Mouse (Mus musculus): Measurements from ENCODE around the gene Errfi1. TPM values are rescaled to one million over a fixed set of nuclear protein-coding genes. Genes with fewer than 3 reads are reported as not detected.

Gene Errfi1
- polyA plus RNA-seq, 1 experiment from 2014 or later, result 24.3 TPM

DNA sequence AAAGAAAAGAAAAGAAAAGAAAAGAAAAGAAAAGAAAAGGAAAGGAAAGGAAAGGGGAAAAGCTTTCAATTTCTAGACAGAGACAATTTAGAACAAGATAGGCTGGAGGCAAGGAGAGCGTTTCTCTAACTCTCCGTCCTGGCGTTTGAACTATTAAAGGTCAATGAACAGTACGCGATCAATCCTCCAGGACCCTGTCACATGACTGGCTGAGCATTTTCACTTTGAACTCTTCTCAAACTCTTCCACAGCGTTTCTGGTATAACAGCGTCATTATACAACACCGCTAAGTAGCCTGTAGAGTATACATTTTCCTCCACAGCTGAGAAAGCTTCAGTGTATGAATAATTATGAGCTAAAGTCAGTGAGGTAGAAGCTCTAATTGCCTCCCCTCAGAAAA is 1.7 kb upstream of the Errfi1 start:
- H3K27me3 ChIP-seq, result no peaks in the 10 kb centered on the region
- H3K9ac ChIP-seq, result no peak overlapping the region
- H3K4me2 ChIP-seq (replicated peaks), result no peak overlapping the region
- no peak for ATAC-seq (ENCODE audit: low FRiP score, low read depth)
- H3K4me1 ChIP-seq, result peaks cover 30% of the 10 kb centered on the region
- H3K27ac ChIP-seq, result no peak overlapping the region
- no peak overlapping the region for H3K4me3 ChIP-seq
- 67% methylated on average over 8 of the region's 8 CpGs for WGBS
- H3K36me3 ChIP-seq, result no peaks in the 10 kb centered on the region
- no peaks in the 10 kb centered on the region for H3K9me3 ChIP-seq

- 74% methylated on average over 4 of the region's 4 CpGs for WGBS
- H3K9me3 ChIP-seq, result no peaks in the 10 kb centered on the region
- H3K9ac ChIP-seq, result no peak overlapping the region
- H3K4me3 ChIP-seq, result no peak overlapping the region
- no peaks in the 10 kb centered on the region for H3K36me3 ChIP-seq
- ATAC-seq (ENCODE audit: low FRiP score, low read depth), result no peak
- H3K4me1 ChIP-seq, result peaks cover 32% of the 10 kb centered on the region
- no peak overlapping the region for H3K27ac ChIP-seq
- no peak overlapping the region for H3K4me2 ChIP-seq (replicated peaks)
- H3K27me3 ChIP-seq, result no peaks in the 10 kb centered on the region
Observed at GRCm38 (mm10) chr4:150852479-150852878, 1.2 kb upstream of the Errfi1 start.

- Histone ChIP-seq H3K9ac (peak overlapping the region; percentile 95), H3K4me1 (peaks cover 28% of the 10 kb centered on the region), H3K4me3 (peak overlapping the region; percentile 80), H3K36me3 (no peaks in the 10 kb centered on the region), H3K27ac (peak overlapping the region; percentile 98), H3K27me3 (no peaks in the 10 kb centered on the region), H3K9me3 (no peaks in the 10 kb centered on the region), H3K4me2 (replicated peaks) (peak overlapping the region; percentile 69)
- peak; percentile 96 for ATAC-seq (ENCODE audit: low FRiP score, low read depth)
- under 1% methylated on average over 47 of the region's 59 CpGs for WGBS
Observed at GRCm38 (mm10) chr4:150854839-150855246, 1.1 kb downstream of the Errfi1 start.

GRCm38 (mm10) chr4:150855346-150855745 is 1.6 kb downstream of the Errfi1 start:
- Histone ChIP-seq H3K27ac (peak overlapping the region; percentile 98), H3K9ac (peak overlapping the region; percentile 95), H3K4me2 (replicated peaks) (peak overlapping the region; percentile 69), H3K4me3 (peak overlapping the region; percentile 80), H3K27me3 (no peaks in the 10 kb centered on the region), H3K9me3 (no peaks in the 10 kb centered on the region), H3K4me1 (peaks cover 32% of the 10 kb centered on the region), H3K36me3 (no peaks in the 10 kb centered on the region)
- WGBS, result 0% methylated on average over 21 of the region's 43 CpGs
- peak; percentile 58; the same call in 1 of the 2 replicates for ATAC-seq (ENCODE audit: low FRiP score, low read depth)

DNA sequence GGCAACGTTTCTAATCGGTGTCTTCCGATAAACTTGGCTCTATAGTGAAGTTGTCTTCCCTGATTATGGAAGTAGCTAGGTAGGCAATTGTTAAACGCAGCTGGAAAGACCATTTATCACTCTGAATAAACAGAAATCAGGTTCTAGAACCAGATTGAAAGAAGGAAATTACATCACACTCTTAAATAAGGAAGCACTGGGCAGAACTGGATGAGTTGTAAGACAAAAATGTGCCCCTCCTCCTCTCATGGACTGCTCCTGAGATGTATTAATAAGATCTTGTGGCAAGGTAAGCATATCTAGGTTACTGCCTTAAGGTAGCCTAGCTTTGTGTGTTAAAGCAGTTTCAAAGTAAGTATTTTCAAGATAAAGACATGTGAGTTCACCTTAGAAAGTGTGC is 6.8 kb downstream of the Errfi1 start:
- H3K9me3 ChIP-seq, result no peaks in the 10 kb centered on the region

GRCm38 (mm10) chr4:150861161-150861560 is 7.4 kb downstream of the Errfi1 start:
- Histone ChIP-seq H3K27ac (no peak overlapping the region), H3K27me3 (no peaks in the 10 kb centered on the region), H3K4me2 (replicated peaks) (no peak overlapping the region), H3K36me3 (peaks cover 12% of the 10 kb centered on the region), H3K4me3 (no peak overlapping the region), H3K4me1 (peaks cover 39% of the 10 kb centered on the region), H3K9ac (no peak overlapping the region), H3K9me3 (no peaks in the 10 kb centered on the region)
- no peak for ATAC-seq (ENCODE audit: low FRiP score, low read depth)
- WGBS, result 77% methylated on average over 2 of the region's 2 CpGs

More for the DNA sequence above, 6.8 kb downstream of the Errfi1 start:
- whole genome bisulfite sequencing, result 84% methylated on average over 4 of the region's 4 CpGs
- Histone ChIP-seq H3K4me2 (replicated peaks) (no peak overlapping the region), H3K4me3 (no peak overlapping the region), H3K27me3 (no peaks in the 10 kb centered on the region), H3K36me3 (peaks cover 5% of the 10 kb centered on the region), H3K27ac (no peak overlapping the region), H3K4me1 (peaks cover 42% of the 10 kb centered on the region), H3K9ac (no peak overlapping the region)
- no peak for ATAC-seq (ENCODE audit: low FRiP score, low read depth)

- WGBS, result 55% methylated on average over 8 of the region's 8 CpGs
- no peak overlapping the region for H3K27ac ChIP-seq
- H3K9ac ChIP-seq, result no peak overlapping the region
- peaks cover 28% of the 10 kb centered on the region for H3K36me3 ChIP-seq
- no peaks in the 10 kb centered on the region for H3K9me3 ChIP-seq
- ATAC-seq (ENCODE audit: low FRiP score, low read depth), result no peak
- peaks cover 25% of the 10 kb centered on the region for H3K4me1 ChIP-seq
- H3K4me3 ChIP-seq, result no peak overlapping the region
- no peaks in the 10 kb centered on the region for H3K27me3 ChIP-seq
- H3K4me2 ChIP-seq (replicated peaks), result no peak overlapping the region
Observed at GRCm38 (mm10) chr4:150862626-150863375, 9.1 kb downstream of the Errfi1 start.

DNA sequence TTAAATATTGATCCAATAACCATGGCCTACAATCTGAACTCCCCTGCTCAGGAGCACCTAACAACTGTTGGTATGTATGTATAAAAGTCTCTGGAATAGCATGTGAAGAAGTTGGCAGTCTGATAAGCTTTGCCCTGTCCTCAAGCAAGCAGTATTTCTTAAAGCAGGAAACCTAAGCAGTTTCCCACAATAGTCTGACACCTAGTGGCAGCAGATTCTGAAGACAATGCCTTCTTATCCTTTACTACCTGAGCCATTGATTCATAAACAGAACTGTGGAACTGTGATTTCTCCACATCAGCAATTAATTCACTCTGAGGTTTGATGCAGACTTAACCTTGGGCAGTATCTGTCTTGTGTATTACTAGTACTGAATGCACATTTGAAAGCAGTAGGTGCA is 11.7 kb downstream of the Errfi1 start:
- Histone ChIP-seq H3K9ac (no peak overlapping the region), H3K36me3 (peaks cover 35% of the 10 kb centered on the region), H3K27me3 (no peaks in the 10 kb centered on the region), H3K27ac (no peak overlapping the region), H3K4me3 (no peak overlapping the region), H3K9me3 (no peaks in the 10 kb centered on the region), H3K4me1 (peaks cover 32% of the 10 kb centered on the region), H3K4me2 (replicated peaks) (no peak overlapping the region)
- no peak for ATAC-seq (ENCODE audit: low FRiP score, low read depth)

DNA sequence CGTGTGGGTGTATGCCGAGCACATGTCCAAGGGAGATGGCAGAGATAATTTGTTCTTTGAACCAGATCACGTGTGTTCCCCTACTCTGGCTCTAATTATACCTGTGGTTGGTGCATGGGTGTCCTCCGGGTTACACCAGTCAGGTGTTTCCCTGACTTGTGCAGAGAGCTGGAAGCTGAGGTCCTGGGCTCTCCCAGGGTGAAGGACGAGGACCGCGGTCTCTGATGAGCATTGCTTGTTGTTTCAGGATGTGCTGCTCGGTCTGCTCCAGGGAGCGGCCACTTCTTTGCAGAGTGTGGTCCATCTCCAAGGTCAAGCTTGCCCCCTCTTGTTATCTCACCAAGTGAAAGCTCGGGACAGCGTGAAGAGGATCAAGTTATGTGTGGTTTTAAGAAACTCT is 12.3 kb downstream of the Errfi1 start:
- 91% methylated on average over 11 of the region's 11 CpGs for WGBS
- Histone ChIP-seq H3K27me3 (no peaks in the 10 kb centered on the region), H3K9ac (no peak overlapping the region), H3K27ac (no peak overlapping the region), H3K4me3 (no peak overlapping the region), H3K36me3 (peaks cover 35% of the 10 kb centered on the region), H3K9me3 (no peaks in the 10 kb centered on the region), H3K4me1 (peaks cover 32% of the 10 kb centered on the region), H3K4me2 (replicated peaks) (no peak overlapping the region)
- no peak for ATAC-seq (ENCODE audit: low FRiP score, low read depth)

DNA sequence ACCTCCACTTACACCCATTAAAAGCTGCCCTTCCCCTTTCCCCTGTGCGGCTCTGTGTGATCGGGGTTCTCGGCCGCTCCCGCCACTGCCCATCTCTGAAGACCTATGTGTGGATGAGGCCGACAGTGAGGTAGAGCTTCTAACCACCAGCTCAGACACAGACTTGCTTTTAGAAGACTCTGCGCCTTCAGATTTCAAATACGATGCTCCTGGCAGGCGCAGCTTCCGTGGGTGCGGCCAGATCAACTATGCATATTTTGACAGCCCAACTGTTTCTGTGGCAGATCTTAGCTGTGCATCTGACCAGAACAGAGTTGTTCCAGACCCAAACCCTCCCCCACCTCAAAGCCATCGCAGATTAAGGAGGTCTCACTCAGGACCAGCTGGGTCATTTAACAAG is 12.8 kb downstream of the Errfi1 start:
- H3K4me1 ChIP-seq, result peaks cover 33% of the 10 kb centered on the region
- ATAC-seq (ENCODE audit: low FRiP score, low read depth), result no peak
- WGBS, result 97% methylated on average over 12 of the region's 12 CpGs

GRCm38 (mm10) chr4:150868161-150868560 is 14.4 kb downstream of the Errfi1 start:
- WGBS, result 87% methylated on average over 6 of the region's 6 CpGs
- H3K9ac ChIP-seq, result no peak overlapping the region
- H3K4me1 ChIP-seq, result peaks cover 40% of the 10 kb centered on the region
- H3K27me3 ChIP-seq, result no peaks in the 10 kb centered on the region
- no peak overlapping the region for H3K27ac ChIP-seq
- H3K4me3 ChIP-seq, result no peak overlapping the region
- peaks cover 35% of the 10 kb centered on the region for H3K36me3 ChIP-seq
- ATAC-seq (ENCODE audit: low FRiP score, low read depth), result no peak
- no peaks in the 10 kb centered on the region for H3K9me3 ChIP-seq
- no peak overlapping the region for H3K4me2 ChIP-seq (replicated peaks)

More for the DNA sequence above, 12.8 kb downstream of the Errfi1 start:
- H3K36me3 ChIP-seq, result peaks cover 35% of the 10 kb centered on the region
- no peak overlapping the region for H3K9ac ChIP-seq
- no peak overlapping the region for H3K4me3 ChIP-seq
- no peaks in the 10 kb centered on the region for H3K9me3 ChIP-seq
- no peak overlapping the region for H3K4me2 ChIP-seq (replicated peaks)
- H3K27ac ChIP-seq, result no peak overlapping the region
- no peaks in the 10 kb centered on the region for H3K27me3 ChIP-seq

GRCm38 (mm10) chr4:150868859-150869258 is 15.1 kb downstream of the Errfi1 start:
- H3K27me3 ChIP-seq, result no peaks in the 10 kb centered on the region
- no peak for ATAC-seq (ENCODE audit: low FRiP score, low read depth)
- no peak overlapping the region for H3K27ac ChIP-seq
- no peak overlapping the region for H3K9ac ChIP-seq
- H3K36me3 ChIP-seq, result peaks cover 35% of the 10 kb centered on the region
- no peak overlapping the region for H3K4me2 ChIP-seq (replicated peaks)
- H3K4me3 ChIP-seq, result no peak overlapping the region
- no peaks in the 10 kb centered on the region for H3K9me3 ChIP-seq
- WGBS, result 89% methylated on average over 2 of the region's 2 CpGs
- H3K4me1 ChIP-seq, result peaks cover 40% of the 10 kb centered on the region
